Mouse (Mus musculus): ENCODE measurements around the gene Fam49a. TPM values are rescaled to one million over a fixed set of nuclear protein-coding genes. Genes with fewer than 3 reads are reported as not detected.
A peak's percentile ranks its signal among the peaks of the same experiment; 100 is the strongest.

Gene Fam49a
- polyA plus RNA-seq, 1 experiment from 2014 or later = 22.4 TPM

GRCm38 (mm10) chr12:12278464-12278872 lies 16.5 kb downstream of the Fam49a start:
- peaks cover 38% of the 10 kb centered on the region for H3K4me1 ChIP-seq (ENCODE audit: control insufficient read depth, insufficient read depth, low read length)
- H3K36me3 ChIP-seq (ENCODE audit: control insufficient read depth, insufficient read depth) = no peaks in the 10 kb centered on the region
- no peak overlapping the region for H3K4me2 ChIP-seq (ENCODE audit: low read depth, low read length)
- no peak overlapping the region for H3K27ac ChIP-seq (ENCODE audit: low read length)
- H3K4me3 ChIP-seq (ENCODE audit: low read length) = no peak overlapping the region
- no peaks in the 10 kb centered on the region for H3K9me3 ChIP-seq (replicated peaks; ENCODE audit: control insufficient read depth, low read length)
- no peaks in the 10 kb centered on the region for H3K27me3 ChIP-seq (ENCODE audit: control insufficient read depth, insufficient read depth, low read length)
- no peak overlapping the region for H3K9ac ChIP-seq (ENCODE audit: low read length)
- no peak for ATAC-seq (replicated peaks; ENCODE audit: extremely low read depth, insufficient read depth, low FRiP score)
- whole genome bisulfite sequencing = 56% methylated on average over 7 of the region's 7 CpGs

- no peak overlapping the region for H3K4me3 ChIP-seq (ENCODE audit: low read length)
Measured at GRCm38 (mm10) chr12:12283702-12284288, 21.9 kb downstream of the Fam49a start.

GRCm38 (mm10) chr12:12284521-12284920 lies 22.6 kb downstream of the Fam49a start:
- H3K36me3 ChIP-seq (ENCODE audit: control insufficient read depth, insufficient read depth) = no peaks in the 10 kb centered on the region
- 51% methylated on average over 6 of the region's 6 CpGs for WGBS
- H3K4me3 ChIP-seq (ENCODE audit: low read length) = no peak overlapping the region
- peaks cover 28% of the 10 kb centered on the region for H3K4me1 ChIP-seq (ENCODE audit: control insufficient read depth, insufficient read depth, low read length)
- no peak overlapping the region for H3K4me2 ChIP-seq (ENCODE audit: low read depth, low read length)
- no peak overlapping the region for H3K27ac ChIP-seq (ENCODE audit: low read length)
- no peaks in the 10 kb centered on the region for H3K9me3 ChIP-seq (replicated peaks; ENCODE audit: control insufficient read depth, low read length)
- H3K27me3 ChIP-seq (ENCODE audit: control insufficient read depth, insufficient read depth, low read length) = no peaks in the 10 kb centered on the region
- no peak for ATAC-seq (replicated peaks; ENCODE audit: extremely low read depth, insufficient read depth, low FRiP score)
- no peak overlapping the region for H3K9ac ChIP-seq (ENCODE audit: low read length)

More at GRCm38 (mm10) chr12:12283702-12284288, 21.9 kb downstream of the Fam49a start:
- Histone ChIP-seq H3K9me3 (replicated peaks; ENCODE audit: control insufficient read depth, low read length) (no peaks in the 10 kb centered on the region), H3K27ac (ENCODE audit: low read length) (no peak overlapping the region), H3K4me1 (ENCODE audit: control insufficient read depth, insufficient read depth, low read length) (peaks cover 28% of the 10 kb centered on the region), H3K27me3 (ENCODE audit: control insufficient read depth, insufficient read depth, low read length) (no peaks in the 10 kb centered on the region), H3K36me3 (ENCODE audit: control insufficient read depth, insufficient read depth) (no peaks in the 10 kb centered on the region), H3K9ac (ENCODE audit: low read length) (no peak overlapping the region), H3K4me2 (ENCODE audit: low read depth, low read length) (no peak overlapping the region)
- ATAC-seq (replicated peaks; ENCODE audit: extremely low read depth, insufficient read depth, low FRiP score) = no peak
- WGBS = 74% methylated on average over 10 of the region's 10 CpGs

GRCm38 (mm10) chr12:12287131-12287786 lies 25.3 kb downstream of the Fam49a start:
- H3K27ac ChIP-seq (ENCODE audit: low read length) = peak overlapping the region; percentile 54
- no peak for ATAC-seq (replicated peaks; ENCODE audit: extremely low read depth, insufficient read depth, low FRiP score)
- H3K4me2 ChIP-seq (ENCODE audit: low read depth, low read length) = peak overlapping the region; percentile 57
- WGBS = 20% methylated on average over 9 of the region's 9 CpGs
- H3K9me3 ChIP-seq (replicated peaks; ENCODE audit: control insufficient read depth, low read length) = no peaks in the 10 kb centered on the region
- H3K27me3 ChIP-seq (ENCODE audit: control insufficient read depth, insufficient read depth, low read length) = no peaks in the 10 kb centered on the region
- H3K9ac ChIP-seq (ENCODE audit: low read length) = peak overlapping the region; percentile 51
- peak overlapping the region; percentile 22 for H3K4me3 ChIP-seq (ENCODE audit: low read length)
- no peaks in the 10 kb centered on the region for H3K36me3 ChIP-seq (ENCODE audit: control insufficient read depth, insufficient read depth)
- H3K4me1 ChIP-seq (ENCODE audit: control insufficient read depth, insufficient read depth, low read length) = peaks cover 39% of the 10 kb centered on the region

- H3K4me2 ChIP-seq (ENCODE audit: low read depth, low read length) = peak overlapping the region; percentile 57
- peaks cover 40% of the 10 kb centered on the region for H3K4me1 ChIP-seq (ENCODE audit: control insufficient read depth, insufficient read depth, low read length)
- no peaks in the 10 kb centered on the region for H3K27me3 ChIP-seq (ENCODE audit: control insufficient read depth, insufficient read depth, low read length)
- H3K4me3 ChIP-seq (ENCODE audit: low read length) = peak overlapping the region; percentile 22
- H3K36me3 ChIP-seq (ENCODE audit: control insufficient read depth, insufficient read depth) = no peaks in the 10 kb centered on the region
- H3K9me3 ChIP-seq (replicated peaks; ENCODE audit: control insufficient read depth, low read length) = no peaks in the 10 kb centered on the region
- H3K27ac ChIP-seq (ENCODE audit: low read length) = peak overlapping the region; percentile 54
- WGBS = 57% methylated on average over 6 of the region's 6 CpGs
- H3K9ac ChIP-seq (ENCODE audit: low read length) = peak overlapping the region; percentile 51
- ATAC-seq (replicated peaks; ENCODE audit: extremely low read depth, insufficient read depth, low FRiP score) = no peak
Measured at GRCm38 (mm10) chr12:12287787-12288132, 25.8 kb downstream of the Fam49a start.

GRCm38 (mm10) chr12:12288586-12288985 lies 26.6 kb downstream of the Fam49a start:
- Histone ChIP-seq H3K27me3 (ENCODE audit: control insufficient read depth, insufficient read depth, low read length) (no peaks in the 10 kb centered on the region), H3K4me3 (ENCODE audit: low read length) (no peak overlapping the region), H3K27ac (ENCODE audit: low read length) (no peak overlapping the region), H3K9me3 (replicated peaks; ENCODE audit: control insufficient read depth, low read length) (no peaks in the 10 kb centered on the region), H3K4me2 (ENCODE audit: low read depth, low read length) (no peak overlapping the region), H3K9ac (ENCODE audit: low read length) (no peak overlapping the region), H3K4me1 (ENCODE audit: control insufficient read depth, insufficient read depth, low read length) (peaks cover 36% of the 10 kb centered on the region), H3K36me3 (ENCODE audit: control insufficient read depth, insufficient read depth) (no peaks in the 10 kb centered on the region)
- 91% methylated on average over 1 of the region's 1 CpGs for WGBS
- ATAC-seq (replicated peaks; ENCODE audit: extremely low read depth, insufficient read depth, low FRiP score) = no peak

GRCm38 (mm10) chr12:12289636-12290035 lies 27.7 kb downstream of the Fam49a start:
- Histone ChIP-seq H3K9ac (ENCODE audit: low read length) (no peak overlapping the region), H3K9me3 (replicated peaks; ENCODE audit: control insufficient read depth, low read length) (no peaks in the 10 kb centered on the region), H3K36me3 (ENCODE audit: control insufficient read depth, insufficient read depth) (no peaks in the 10 kb centered on the region), H3K4me3 (ENCODE audit: low read length) (no peak overlapping the region), H3K27ac (ENCODE audit: low read length) (no peak overlapping the region), H3K4me2 (ENCODE audit: low read depth, low read length) (no peak overlapping the region), H3K4me1 (ENCODE audit: control insufficient read depth, insufficient read depth, low read length) (peaks cover 28% of the 10 kb centered on the region), H3K27me3 (ENCODE audit: control insufficient read depth, insufficient read depth, low read length) (no peaks in the 10 kb centered on the region)
- no peak for ATAC-seq (replicated peaks; ENCODE audit: extremely low read depth, insufficient read depth, low FRiP score)
- WGBS = 68% methylated on average over 3 of the region's 3 CpGs

- WGBS = 37% methylated on average over 5 of the region's 5 CpGs
- ATAC-seq (replicated peaks; ENCODE audit: extremely low read depth, insufficient read depth, low FRiP score) = no peak
- H3K27me3 ChIP-seq (ENCODE audit: control insufficient read depth, insufficient read depth, low read length) = no peaks in the 10 kb centered on the region
- no peak overlapping the region for H3K4me2 ChIP-seq (ENCODE audit: low read depth, low read length)
- no peak overlapping the region for H3K9ac ChIP-seq (ENCODE audit: low read length)
- no peak overlapping the region for H3K4me3 ChIP-seq (ENCODE audit: low read length)
- H3K36me3 ChIP-seq (ENCODE audit: control insufficient read depth, insufficient read depth) = no peaks in the 10 kb centered on the region
- H3K9me3 ChIP-seq (replicated peaks; ENCODE audit: control insufficient read depth, low read length) = no peaks in the 10 kb centered on the region
- peaks cover 20% of the 10 kb centered on the region for H3K4me1 ChIP-seq (ENCODE audit: control insufficient read depth, insufficient read depth, low read length)
- 0 out of 2 replicates have a peak overlapping the region, but pooled peaks have one; percentile 24 for H3K27ac ChIP-seq (ENCODE audit: low read length)
Measured at GRCm38 (mm10) chr12:12292043-12292618, 30.2 kb downstream of the Fam49a start.
